Mouse (Mus musculus): ENCODE results near the gene Ykt6. TPM values are rescaled to one million over a fixed set of nuclear protein-coding genes. Genes with fewer than 3 reads are reported as not detected.

Ykt6 gene
- polyA plus RNA-seq, 1 experiment from 2014 or later: 66.0 TPM

- H3K9me3 ChIP-seq: no peaks in the 10 kb centered on the region
- H3K27me3 ChIP-seq: no peaks in the 10 kb centered on the region
- 0 out of 2 replicates have a peak, but pooled peaks have one; percentile 29 for ATAC-seq (ENCODE audit: insufficient number of reproducible peaks, insufficient read depth, low FRiP score, low TSS enrichment, low read depth)
- H3K4me2 ChIP-seq: 0 out of 2 replicates have a peak within 1 kb of the TSS, but pooled peaks have one; percentile 5
- H3K4me1 ChIP-seq: peaks cover 18% of the 10 kb centered on the region
- whole genome bisulfite sequencing: 72% methylated on average over 8 of the region's 8 CpGs
- peak within 1 kb of the TSS; percentile 64 for H3K27ac ChIP-seq
- H3K9ac ChIP-seq: peak within 1 kb of the TSS; percentile 36; the same call in 1 of the 2 replicates
- H3K4me3 ChIP-seq: no peak within 1 kb of the TSS
- no peaks in the 10 kb centered on the region for H3K36me3 ChIP-seq
Measured at GRCm38 (mm10) chr11:5949586-5950352, 5.7 kb upstream of the Ykt6 start, which contains the start of gene Gck. TSS of gene Gck (minus strand) at chr11:5950081.

DNA sequence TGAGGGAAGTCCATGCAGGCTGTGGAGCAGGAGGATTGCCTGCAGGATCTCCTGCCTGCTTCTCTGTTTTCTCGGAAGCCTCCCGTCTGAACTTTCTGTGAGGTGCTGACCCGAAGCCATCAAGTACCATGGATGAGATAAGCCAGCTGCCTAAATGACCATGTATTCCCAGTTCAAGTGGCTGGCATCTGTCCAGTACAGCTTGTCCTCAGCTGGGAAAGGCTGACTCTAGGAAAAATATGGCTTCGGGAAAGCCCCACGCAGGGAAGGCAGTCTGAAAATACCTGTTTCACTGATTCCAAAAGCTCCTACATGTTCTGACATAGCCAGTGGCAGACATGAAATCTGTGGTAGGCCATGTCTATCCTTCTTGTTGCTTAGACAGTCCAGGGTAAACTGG is 3.0 kb upstream of the Ykt6 start:
- no peaks in the 10 kb centered on the region for H3K36me3 ChIP-seq
- H3K4me3 ChIP-seq: no peak overlapping the region
- H3K9ac ChIP-seq: no peak overlapping the region
- H3K27me3 ChIP-seq: no peaks in the 10 kb centered on the region
- H3K4me2 ChIP-seq: no peak overlapping the region
- H3K4me1 ChIP-seq: peaks cover 33% of the 10 kb centered on the region
- no peak overlapping the region for H3K27ac ChIP-seq
- no peak for ATAC-seq (ENCODE audit: insufficient number of reproducible peaks, insufficient read depth, low FRiP score, low TSS enrichment, low read depth)
- 81% methylated on average over 5 of the region's 5 CpGs for WGBS
- no peaks in the 10 kb centered on the region for H3K9me3 ChIP-seq

DNA sequence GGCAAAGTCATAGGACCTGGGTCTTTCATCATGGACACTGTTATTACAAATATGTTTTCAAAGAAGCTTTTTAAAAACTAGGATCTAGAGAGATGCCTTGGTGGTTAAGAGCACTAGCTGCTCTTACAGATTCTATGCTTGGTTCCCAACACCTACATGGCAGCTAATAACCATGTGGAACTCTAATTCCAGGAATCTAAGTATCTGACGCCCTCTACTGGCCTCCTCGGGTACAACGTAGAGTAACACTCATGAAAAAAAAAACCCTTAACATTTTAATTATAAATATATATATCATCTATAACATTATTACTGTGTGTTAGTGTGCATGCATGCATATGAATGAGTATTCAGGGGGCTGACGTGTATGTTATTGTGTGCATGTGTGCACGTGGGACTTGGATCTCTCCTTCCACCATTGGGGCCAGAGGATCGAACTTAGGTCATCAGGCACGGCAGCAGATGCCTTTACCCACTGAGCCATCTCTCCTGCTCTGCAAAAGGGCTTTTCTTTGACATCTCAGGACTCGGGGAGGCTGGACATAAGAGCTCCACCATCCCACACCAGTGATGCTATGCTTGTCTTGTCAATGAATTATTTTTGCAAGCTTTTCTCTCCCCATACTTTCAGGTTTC is 2.2 kb upstream of the Ykt6 start:
- Histone ChIP-seq H3K4me1 (peaks cover 30% of the 10 kb centered on the region), H3K4me3 (no peak overlapping the region), H3K27me3 (no peaks in the 10 kb centered on the region), H3K9me3 (no peaks in the 10 kb centered on the region), H3K36me3 (0 out of 2 replicates have a peak, but pooled peaks cover 3% of the 10 kb centered on the region), H3K9ac (no peak overlapping the region), H3K4me2 (no peak overlapping the region), H3K27ac (no peak overlapping the region)
- ATAC-seq (ENCODE audit: insufficient number of reproducible peaks, insufficient read depth, low FRiP score, low TSS enrichment, low read depth): no peak
- 33% methylated on average over 8 of the region's 8 CpGs for WGBS

DNA sequence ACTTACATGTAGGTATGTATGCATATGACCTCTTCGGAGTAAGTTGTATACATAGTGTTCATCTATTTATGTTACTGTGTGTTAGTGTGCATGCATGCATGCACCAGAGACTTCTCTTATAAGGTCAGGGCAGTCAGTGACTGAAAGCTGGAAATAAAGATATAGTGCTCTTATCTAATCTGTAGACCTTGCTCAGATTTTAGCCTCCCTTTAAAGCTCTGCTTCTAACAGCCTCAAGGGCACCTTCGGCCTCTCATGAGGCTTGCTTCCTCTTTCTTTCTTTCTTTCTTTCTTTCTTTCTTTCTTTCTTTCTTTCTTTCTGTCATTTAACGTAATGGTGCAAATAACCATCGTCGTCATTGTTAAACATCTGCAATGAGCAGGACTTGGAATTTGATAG is 1.1 kb upstream of the Ykt6 start:
- Histone ChIP-seq H3K27me3 (no peaks in the 10 kb centered on the region), H3K4me1 (peaks cover 18% of the 10 kb centered on the region), H3K36me3 (peaks cover 10% of the 10 kb centered on the region), H3K4me2 (no peak overlapping the region; the same call in 1 of the 2 replicates), H3K27ac (no peak overlapping the region), H3K9ac (no peak overlapping the region), H3K9me3 (no peaks in the 10 kb centered on the region), H3K4me3 (no peak overlapping the region)
- WGBS: 85% methylated on average over 5 of the region's 5 CpGs
- no peak for ATAC-seq (ENCODE audit: insufficient number of reproducible peaks, insufficient read depth, low FRiP score, low TSS enrichment, low read depth)

DNA sequence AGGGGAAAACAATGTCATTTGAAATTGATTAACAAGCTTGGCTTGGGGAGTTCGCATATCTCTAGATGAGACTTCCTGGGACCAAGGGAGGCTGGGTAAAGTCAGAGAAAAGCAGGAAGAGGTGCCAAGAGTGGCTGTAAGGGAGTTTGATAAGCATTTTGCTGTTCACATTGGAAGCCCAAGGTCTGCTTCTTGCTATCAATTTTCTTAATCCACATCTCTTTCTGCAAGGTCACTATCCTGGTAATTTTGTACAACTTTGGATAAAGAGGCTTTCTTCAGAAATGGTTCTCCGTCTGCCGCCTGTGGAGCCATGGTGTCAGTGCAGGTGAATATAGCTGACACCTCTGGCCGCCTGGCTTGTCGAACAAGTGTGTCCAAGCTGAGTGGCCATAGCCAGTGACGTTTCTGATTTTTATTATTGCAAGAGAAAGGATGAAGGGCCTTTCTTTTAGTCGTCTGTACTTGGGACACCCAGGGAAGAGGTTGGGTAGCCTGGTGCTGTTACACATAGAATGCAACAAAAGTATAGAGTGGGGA is 458 bp upstream of the Ykt6 start:
- peak overlapping the region; percentile 74 for H3K4me2 ChIP-seq
- peaks cover 17% of the 10 kb centered on the region for H3K4me1 ChIP-seq
- no peaks in the 10 kb centered on the region for H3K9me3 ChIP-seq
- WGBS: 5% methylated on average over 7 of the region's 7 CpGs
- no peak for ATAC-seq (ENCODE audit: insufficient number of reproducible peaks, insufficient read depth, low FRiP score, low TSS enrichment, low read depth)
- H3K9ac ChIP-seq: peak overlapping the region; percentile 93
- no peaks in the 10 kb centered on the region for H3K27me3 ChIP-seq
- peak overlapping the region; percentile 96 for H3K4me3 ChIP-seq
- H3K27ac ChIP-seq: peak overlapping the region; percentile 90
- peaks cover 14% of the 10 kb centered on the region for H3K36me3 ChIP-seq

DNA sequence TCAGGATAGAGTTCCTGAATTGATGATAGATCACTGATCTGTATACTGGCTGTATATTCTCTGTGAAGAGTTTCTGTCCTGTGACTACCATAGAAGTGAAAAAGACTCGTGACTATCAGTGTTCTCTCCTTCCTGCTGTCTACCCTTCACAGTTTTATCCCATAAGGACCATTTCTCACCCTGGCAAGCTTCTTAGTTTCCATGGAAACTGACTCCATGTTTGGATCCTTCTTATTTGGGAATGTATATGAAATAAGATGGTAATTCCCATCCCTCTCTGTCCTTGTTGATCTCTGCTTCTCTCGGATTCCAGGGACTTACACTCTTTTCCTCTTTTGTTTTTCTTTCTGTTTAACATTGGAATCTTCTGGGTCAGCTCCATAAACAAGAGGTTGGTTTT is 4.6 kb downstream of the Ykt6 start:
- no peak overlapping the region for H3K4me2 ChIP-seq
- 79% methylated on average over 2 of the region's 2 CpGs for WGBS
- H3K9me3 ChIP-seq: no peaks in the 10 kb centered on the region
- no peak overlapping the region for H3K9ac ChIP-seq
- H3K36me3 ChIP-seq: peaks cover 63% of the 10 kb centered on the region
- no peaks in the 10 kb centered on the region for H3K27me3 ChIP-seq
- H3K4me1 ChIP-seq: peaks cover 13% of the 10 kb centered on the region
- H3K4me3 ChIP-seq: no peak overlapping the region
- no peak for ATAC-seq (ENCODE audit: insufficient number of reproducible peaks, insufficient read depth, low FRiP score, low TSS enrichment, low read depth)
- no peak overlapping the region for H3K27ac ChIP-seq

GRCm38 (mm10) chr11:5965865-5966264 is 10.4 kb downstream of the Ykt6 start:
- Histone ChIP-seq H3K9me3 (no peaks in the 10 kb centered on the region), H3K9ac (no peak overlapping the region), H3K4me1 (peaks cover 9% of the 10 kb centered on the region), H3K4me3 (no peak overlapping the region), H3K27me3 (no peaks in the 10 kb centered on the region), H3K4me2 (no peak overlapping the region), H3K27ac (no peak overlapping the region), H3K36me3 (peaks cover 88% of the 10 kb centered on the region)
- 75% methylated on average over 11 of the region's 11 CpGs for WGBS
- no peak for ATAC-seq (ENCODE audit: insufficient number of reproducible peaks, insufficient read depth, low FRiP score, low TSS enrichment, low read depth)

DNA sequence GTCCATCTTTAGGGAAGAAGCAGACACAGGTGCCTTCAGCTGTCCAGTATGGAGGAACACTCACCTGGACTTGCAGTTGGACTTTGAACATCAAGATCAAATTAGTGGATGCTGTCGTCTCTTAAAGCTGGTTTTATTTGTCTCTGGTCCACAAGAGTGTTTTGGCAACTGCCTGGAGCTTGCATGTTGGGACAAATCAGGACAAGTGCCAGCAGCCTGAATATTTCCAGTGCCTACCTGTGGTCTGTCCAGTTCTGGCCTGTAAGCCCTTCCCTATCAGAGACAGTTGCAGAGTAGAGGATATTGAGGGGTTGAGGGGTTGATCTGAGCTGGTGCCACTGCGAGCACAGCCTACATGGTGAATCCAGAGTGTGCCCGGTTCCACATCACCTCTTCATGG is 11.3 kb downstream of the Ykt6 start:
- Histone ChIP-seq H3K9ac (no peak overlapping the region), H3K27me3 (no peaks in the 10 kb centered on the region), H3K4me1 (peaks cover 18% of the 10 kb centered on the region), H3K4me2 (no peak overlapping the region), H3K36me3 (peaks cover 79% of the 10 kb centered on the region), H3K4me3 (no peak overlapping the region), H3K9me3 (no peaks in the 10 kb centered on the region), H3K27ac (no peak overlapping the region)
- WGBS: 86% methylated on average over 3 of the region's 3 CpGs
- no peak for ATAC-seq (ENCODE audit: insufficient number of reproducible peaks, insufficient read depth, low FRiP score, low TSS enrichment, low read depth)

GRCm38 (mm10) chr11:5968223-5968622 is 12.7 kb downstream of the Ykt6 start:
- no peak for ATAC-seq (ENCODE audit: insufficient number of reproducible peaks, insufficient read depth, low FRiP score, low TSS enrichment, low read depth)
- H3K9me3 ChIP-seq: no peaks in the 10 kb centered on the region
- 0 out of 2 replicates have a peak overlapping the region, but pooled peaks have one; percentile 21 for H3K9ac ChIP-seq
- WGBS: 29% methylated on average over 6 of the region's 6 CpGs
- H3K4me2 ChIP-seq: no peak overlapping the region
- H3K4me1 ChIP-seq: peaks cover 33% of the 10 kb centered on the region
- no peak overlapping the region for H3K27ac ChIP-seq
- peaks cover 65% of the 10 kb centered on the region for H3K36me3 ChIP-seq
- no peak overlapping the region for H3K4me3 ChIP-seq
- no peaks in the 10 kb centered on the region for H3K27me3 ChIP-seq

DNA sequence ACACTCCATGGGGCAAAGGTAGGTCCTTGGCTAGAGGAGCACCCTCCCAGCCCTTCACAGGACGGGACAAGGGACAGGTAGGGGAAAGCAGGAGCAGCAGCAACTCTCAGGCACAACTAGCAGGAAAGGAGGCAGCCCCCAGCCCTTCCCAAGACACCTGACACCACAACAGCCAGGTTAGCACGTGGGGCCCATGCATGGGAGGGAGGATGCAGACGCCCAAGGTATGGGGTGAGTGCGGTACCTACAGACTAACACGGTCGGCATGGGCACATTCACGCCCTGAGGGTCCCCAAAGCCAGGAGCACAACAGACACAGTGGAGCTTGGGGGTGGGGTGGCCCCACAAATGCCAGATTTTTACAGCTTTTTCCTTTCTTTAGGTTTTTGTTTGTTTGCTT is 15.7 kb downstream of the Ykt6 start:
- Histone ChIP-seq H3K27ac (0 out of 2 replicates have a peak overlapping the region, but pooled peaks have one; percentile 39), H3K9ac (0 out of 2 replicates have a peak overlapping the region, but pooled peaks have one; percentile 27), H3K27me3 (no peaks in the 10 kb centered on the region), H3K4me3 (no peak overlapping the region), H3K36me3 (peaks cover 35% of the 10 kb centered on the region), H3K4me1 (peaks cover 40% of the 10 kb centered on the region), H3K9me3 (no peaks in the 10 kb centered on the region), H3K4me2 (0 out of 2 replicates have a peak overlapping the region, but pooled peaks have one; percentile 19)
- ATAC-seq (ENCODE audit: insufficient number of reproducible peaks, insufficient read depth, low FRiP score, low TSS enrichment, low read depth): no peak
- 19% methylated on average over 7 of the region's 7 CpGs for WGBS

- 41% methylated on average over 7 of the region's 7 CpGs for WGBS
- no peak overlapping the region for H3K9ac ChIP-seq
- H3K9me3 ChIP-seq: no peaks in the 10 kb centered on the region
- peaks cover 17% of the 10 kb centered on the region for H3K36me3 ChIP-seq
- no peak for ATAC-seq (ENCODE audit: insufficient number of reproducible peaks, insufficient read depth, low FRiP score, low TSS enrichment, low read depth)
- H3K4me3 ChIP-seq: no peak overlapping the region
- H3K27me3 ChIP-seq: no peaks in the 10 kb centered on the region
- H3K4me2 ChIP-seq: 0 out of 2 replicates have a peak overlapping the region, but pooled peaks have one; percentile 2
- no peak overlapping the region for H3K27ac ChIP-seq
- H3K4me1 ChIP-seq: peaks cover 42% of the 10 kb centered on the region
Measured at GRCm38 (mm10) chr11:5973151-5973550, 17.7 kb downstream of the Ykt6 start.
